Mouse (Mus musculus): ENCODE measurements at regions not wholly inside any gene's neighbourhood (a gene's known extent, or its start where the extent isn't known, plus 50 kb on each side); places are given as distances from the start of the nearest gene placed in this dataset.
"Not testable (repeated sequence)": the region's sequence is repeated elsewhere in the genome, so short reads cannot be mapped to it uniquely, and the experiment has no call there.

DNA sequence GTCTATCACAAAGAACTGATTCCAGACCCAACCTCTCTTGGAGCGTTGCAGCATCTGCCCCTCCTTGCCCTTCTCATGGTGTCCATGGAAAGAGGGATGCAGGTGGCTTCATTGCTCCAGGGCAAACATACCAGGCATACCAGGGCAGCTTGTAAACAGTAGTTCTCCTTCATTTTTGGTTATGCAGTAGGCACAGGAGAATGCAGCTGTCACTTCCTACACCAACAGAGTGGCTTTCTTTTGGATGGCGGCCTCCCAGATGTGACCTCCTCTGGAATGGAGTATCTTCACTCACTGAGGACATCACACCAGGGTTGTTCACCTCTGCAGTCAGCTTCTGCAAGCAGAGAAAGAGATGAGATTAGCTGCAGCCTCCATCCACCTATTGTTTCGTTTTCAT is 79.9 kb downstream of the Gm15319 start:
- TF ChIP-seq CTCF (IDR thresholded peaks at IDR 0.05; ENCODE audit: borderline replicate concordance, control insufficient read depth, extremely low read depth, insufficient read depth, low read length, poor library complexity); POLR2A (IDR thresholded peaks at IDR 0.05; ENCODE audit: control insufficient read depth, extremely low read depth, insufficient read depth, low read length, poor library complexity): not testable (repeated sequence)

Data from thymus, adult 2 months (tissue).